Mouse (Mus musculus): ENCODE results near the gene Crip3.

Gene Crip3

GRCm38 (mm10) chr17:46428761-46429414 is at the start of gene Crip3:
Crip3 (plus strand) TSS chr17:46428926.
- no peak for DNase-seq

GRCm38 (mm10) chr17:46383294-46384060 is 45.2 kb upstream of the Crip3 start, which contains the start of gene Zfp318:
Zfp318 (plus strand) TSS chr17:46383731.
- peak; percentile 100 for DNase-seq

GRCm38 (mm10) chr17:46384061-46384801 is 44.5 kb upstream of the Crip3 start:
- DNase-seq = peak; percentile 40

- no peak for DNase-seq
These were observed 40.5 kb upstream of the Crip3 start for GRCm38 (mm10) chr17:46388200-46388599.

- peak; percentile 46 for DNase-seq
These were observed 35.7 kb upstream of the Crip3 start for GRCm38 (mm10) chr17:46393012-46393411.

GRCm38 (mm10) chr17:46394631-46395030 is 34.1 kb upstream of the Crip3 start:
- DNase-seq = no peak

GRCm38 (mm10) chr17:46408478-46408877 is 20.2 kb upstream of the Crip3 start:
- DNase-seq = no peak

GRCm38 (mm10) chr17:46418628-46419027 is 10.1 kb upstream of the Crip3 start:
- no peak for DNase-seq

GRCm38 (mm10) chr17:46419717-46420116 is 9.0 kb upstream of the Crip3 start:
- DNase-seq = no peak

- no peak for DNase-seq
These were observed 2.2 kb upstream of the Crip3 start for GRCm38 (mm10) chr17:46426496-46426895.

GRCm38 (mm10) chr17:46433627-46434026 is 4.9 kb downstream of the Crip3 start:
- no peak for DNase-seq

GRCm38 (mm10) chr17:46436672-46437366 is 8.1 kb downstream of the Crip3 start:
- DNase-seq = peak; percentile 48

- DNase-seq = no peak
These were observed 9.7 kb downstream of the Crip3 start, which contains the start of gene Slc22a7 for GRCm38 (mm10) chr17:46438298-46438873. Slc22a7 (minus strand) TSS chr17:46438457.

- DNase-seq = no peak
These were observed 10.4 kb downstream of the Crip3 start for GRCm38 (mm10) chr17:46439176-46439575.

- no peak for DNase-seq
These were observed 16.3 kb downstream of the Crip3 start for GRCm38 (mm10) chr17:46444839-46445579.

- no peak for DNase-seq
These were observed 17.5 kb downstream of the Crip3 start for GRCm38 (mm10) chr17:46446264-46446663.

- no peak for DNase-seq
These were observed 24.0 kb downstream of the Crip3 start for GRCm38 (mm10) chr17:46452683-46453082.

- no peak for DNase-seq
These were observed 24.7 kb downstream of the Crip3 start for GRCm38 (mm10) chr17:46453302-46453948.

- no peak for DNase-seq
These were observed 25.3 kb downstream of the Crip3 start for GRCm38 (mm10) chr17:46453970-46454411.

GRCm38 (mm10) chr17:46454539-46454938 is 25.8 kb downstream of the Crip3 start:
- DNase-seq = no peak

- DNase-seq = peak; percentile 49
These were observed 26.5 kb downstream of the Crip3 start for GRCm38 (mm10) chr17:46455110-46455691.

Measured in thymus, postnatal 14 days (tissue).